Mouse (Mus musculus): ENCODE results near the gene Gripap1.
"Not testable (repeated sequence)": the region's sequence is repeated elsewhere in the genome, so short reads cannot be mapped to it uniquely, and the experiment has no call there.

The Gripap1 gene

DNA sequence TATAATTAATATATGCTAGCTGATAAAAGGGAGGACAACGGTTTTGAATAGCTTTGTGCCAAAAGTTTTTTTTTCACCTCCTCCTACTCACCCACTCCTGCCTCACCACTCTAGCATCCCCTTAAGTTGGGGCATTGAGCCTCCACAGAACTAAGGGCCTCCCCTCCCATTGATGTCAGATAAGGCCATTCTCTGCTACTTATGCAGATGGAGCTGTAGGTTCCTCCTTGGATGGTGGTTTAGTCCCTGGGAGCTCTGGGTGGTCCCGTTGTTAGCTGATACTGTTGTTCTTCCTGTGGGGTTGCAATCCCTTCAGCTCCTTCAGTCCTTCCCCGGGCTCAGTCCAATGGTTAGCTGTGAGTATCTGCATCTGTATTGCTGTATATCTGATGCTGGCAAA, 10.3 kb upstream of the Gripap1 start:
- no peak for DNase-seq

DNA sequence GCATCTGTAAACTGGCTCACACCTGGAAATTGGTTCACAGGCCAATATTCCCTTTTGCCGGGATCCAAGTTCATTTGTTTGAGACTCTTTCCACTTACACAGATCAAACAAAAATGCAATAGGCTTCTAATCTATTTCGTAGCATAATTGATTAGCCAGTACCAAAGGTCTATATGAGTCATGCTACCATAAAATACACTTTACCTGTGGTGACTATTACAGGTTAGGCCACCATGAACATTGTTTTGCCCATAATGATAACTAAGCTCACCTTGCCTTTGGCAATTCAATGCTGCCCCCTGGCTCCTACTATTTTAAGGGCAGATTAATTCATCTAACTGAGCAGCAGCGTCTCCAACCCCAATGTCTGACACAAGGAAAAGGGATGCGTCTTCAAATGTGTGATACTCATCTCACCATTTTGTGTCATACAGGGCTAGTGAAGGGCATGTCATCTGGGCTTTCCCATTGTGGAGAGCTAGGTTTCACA, 6.9 kb upstream of the Gripap1 start:
- no peak for DNase-seq

DNA sequence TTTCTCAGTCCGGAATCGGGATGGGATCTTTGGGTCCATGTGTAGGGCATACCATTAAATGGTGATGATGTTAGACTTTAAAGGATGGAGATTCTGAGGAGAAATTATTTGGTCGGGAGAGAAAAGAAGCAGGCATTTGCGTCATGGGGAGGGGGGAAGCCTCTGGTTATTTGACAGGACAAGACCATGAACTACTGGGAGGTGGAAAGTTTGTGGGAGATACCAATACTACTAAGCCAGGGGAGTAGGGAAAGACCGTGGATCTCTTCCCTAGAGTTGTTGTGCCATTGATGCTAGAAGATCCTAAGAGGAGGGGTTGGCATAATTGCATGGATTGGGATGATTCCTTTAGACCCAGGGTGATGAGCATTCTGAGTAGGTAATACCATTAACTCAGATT, 744 bp downstream of the Gripap1 start:
- no peak for DNase-seq

DNA sequence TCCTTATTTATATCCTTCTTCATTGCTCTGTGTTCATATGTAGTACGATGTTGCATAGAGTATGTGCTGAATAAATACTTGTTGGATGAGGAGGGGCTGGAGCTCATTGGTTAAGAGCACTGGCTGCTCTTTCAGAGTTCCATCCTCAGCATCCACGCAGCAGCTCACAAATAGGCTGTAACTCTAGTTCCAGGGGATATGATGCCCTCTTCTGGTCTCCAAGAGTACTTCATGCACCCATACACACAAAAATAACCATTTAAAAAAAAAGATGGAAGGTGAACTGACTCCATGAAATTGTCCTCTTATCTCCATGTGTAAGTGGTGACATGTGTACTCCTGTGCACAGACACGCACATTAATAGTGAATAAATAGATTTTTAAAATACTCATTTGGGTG, 3.8 kb downstream of the Gripap1 start:
- DNase-seq = peak; percentile 11

DNA sequence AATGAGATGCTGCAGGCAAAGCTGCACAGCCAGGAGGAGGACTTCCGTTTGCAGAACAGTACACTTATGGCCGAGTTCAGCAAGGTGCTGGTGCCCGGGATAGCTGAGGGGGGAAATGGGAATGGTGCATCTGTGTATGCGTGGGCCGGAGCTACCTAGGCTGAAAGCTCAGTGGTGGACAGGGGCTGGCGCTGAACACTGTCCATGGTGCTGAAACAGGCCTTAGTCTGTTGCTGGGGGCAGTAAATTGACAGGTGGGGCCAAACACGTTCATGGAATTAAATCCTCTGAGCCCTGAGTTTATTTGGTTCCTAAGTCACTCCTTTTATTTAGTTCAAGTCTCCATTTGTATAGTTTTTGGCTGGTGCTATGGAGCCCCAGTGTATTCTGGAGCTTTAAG, 5.5 kb downstream of the Gripap1 start:
- DNase-seq = peak; percentile 30

DNA sequence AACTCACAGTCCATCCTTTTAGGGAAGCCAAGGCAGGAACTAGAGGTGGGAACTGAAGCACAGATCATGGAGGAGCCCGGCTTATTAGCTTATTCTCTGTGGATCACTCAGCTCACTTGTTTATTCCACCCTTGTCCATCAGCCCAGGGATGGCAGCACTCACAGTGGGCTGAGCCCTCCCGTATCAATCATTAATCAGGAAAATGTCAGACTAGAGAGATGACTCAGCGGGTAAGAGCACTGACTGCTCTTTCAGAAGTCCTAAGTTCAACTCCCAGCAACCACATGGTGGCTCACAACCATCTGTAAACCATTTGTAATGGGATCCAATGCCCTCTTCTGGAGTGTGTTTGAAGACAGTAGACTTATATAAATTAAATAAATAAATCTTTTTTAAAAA, 7.8 kb downstream of the Gripap1 start:
- DNase-seq = no peak

DNA sequence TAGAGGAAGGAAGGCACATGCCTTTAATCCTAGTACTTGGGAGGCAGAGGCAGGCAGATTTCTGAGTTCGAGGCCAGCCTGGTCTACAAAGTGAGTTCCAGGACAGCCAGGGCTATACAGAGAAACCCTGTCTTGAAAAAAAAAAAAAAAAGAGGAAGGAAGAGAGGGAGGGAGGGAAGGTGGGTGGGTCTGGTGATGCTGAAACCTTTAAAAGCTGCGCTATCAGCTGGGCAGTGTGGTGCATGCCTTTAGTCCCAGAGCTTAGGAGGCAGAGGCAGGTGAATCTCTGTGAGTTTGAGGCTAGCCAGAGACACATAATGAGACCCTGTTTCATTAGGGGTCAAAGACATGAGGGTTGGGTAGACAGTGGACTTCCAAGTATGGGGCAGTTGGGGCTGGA, 12.6 kb downstream of the Gripap1 start:
- DNase-seq = not testable (repeated sequence)

DNA sequence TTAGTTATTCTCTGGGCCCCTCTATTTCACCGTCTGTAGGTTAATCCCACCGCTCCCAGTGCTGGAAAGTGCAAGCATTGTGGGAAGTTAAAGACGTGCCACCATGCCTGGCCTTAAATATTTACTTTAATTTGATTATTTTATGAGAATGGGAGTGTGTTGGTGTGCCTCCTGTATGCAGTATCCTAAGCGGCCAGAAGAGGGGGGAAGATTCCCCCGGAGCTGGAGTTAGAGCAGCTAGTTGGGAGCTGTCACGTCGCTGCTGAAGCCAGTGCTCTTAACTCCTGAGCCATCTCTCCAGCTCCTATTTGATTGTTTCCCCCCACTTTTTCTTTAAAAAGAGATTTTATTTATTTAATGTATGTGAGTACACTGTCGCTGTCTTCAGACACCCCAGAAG, 25.5 kb downstream of the Gripap1 start:
- DNase-seq = peak; percentile 56

DNA sequence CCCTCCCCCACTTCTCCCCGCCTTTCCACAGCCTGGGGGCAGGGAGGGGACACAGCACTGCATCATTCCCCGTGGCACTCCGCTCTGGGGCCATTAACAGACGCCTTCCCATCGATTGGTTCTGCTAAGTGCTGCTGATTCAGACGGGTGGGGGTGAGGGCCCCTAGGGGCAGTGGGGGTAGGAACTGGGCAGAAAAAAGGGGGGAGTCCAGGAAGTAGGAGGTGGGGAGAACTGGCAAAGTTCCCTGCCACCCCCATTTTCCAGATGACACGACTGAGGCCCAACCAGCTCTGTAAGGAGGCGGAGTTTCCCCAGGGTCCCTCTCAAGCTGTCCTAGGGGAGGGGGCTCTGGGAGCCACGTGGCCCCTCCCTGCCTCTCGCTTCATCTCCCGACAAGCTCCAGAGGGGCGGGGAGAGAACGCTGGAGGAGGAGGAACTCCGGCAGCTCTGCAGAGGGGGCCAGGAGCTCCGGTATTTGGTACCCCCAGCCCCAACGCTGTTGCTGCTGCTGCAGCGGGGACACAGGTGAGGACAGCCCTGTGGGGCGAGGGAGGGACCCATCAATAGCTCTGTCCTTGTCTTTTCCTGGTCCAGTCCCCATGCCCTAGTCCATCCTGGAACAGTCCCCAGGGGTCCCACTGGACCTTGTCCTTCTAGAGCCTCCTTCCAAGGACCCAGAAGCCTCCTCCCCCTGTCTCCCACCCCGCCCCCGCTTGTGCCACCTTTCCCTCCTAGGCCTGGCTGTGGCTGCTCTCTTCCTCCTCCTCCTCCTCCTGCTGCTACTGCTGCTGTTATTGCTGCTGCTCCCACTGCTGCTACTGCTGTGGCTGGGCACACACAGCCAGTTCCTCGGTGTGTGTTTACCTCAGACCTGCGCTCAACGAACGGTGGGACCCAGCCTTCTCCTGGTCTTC, 32.6 kb downstream of the Gripap1 start, which contains the start of gene Kcnd1:
Kcnd1 (plus strand) TSS at position 425 of the 915 bp plus-strand sequence.
- peak; percentile 47 for DNase-seq

DNA sequence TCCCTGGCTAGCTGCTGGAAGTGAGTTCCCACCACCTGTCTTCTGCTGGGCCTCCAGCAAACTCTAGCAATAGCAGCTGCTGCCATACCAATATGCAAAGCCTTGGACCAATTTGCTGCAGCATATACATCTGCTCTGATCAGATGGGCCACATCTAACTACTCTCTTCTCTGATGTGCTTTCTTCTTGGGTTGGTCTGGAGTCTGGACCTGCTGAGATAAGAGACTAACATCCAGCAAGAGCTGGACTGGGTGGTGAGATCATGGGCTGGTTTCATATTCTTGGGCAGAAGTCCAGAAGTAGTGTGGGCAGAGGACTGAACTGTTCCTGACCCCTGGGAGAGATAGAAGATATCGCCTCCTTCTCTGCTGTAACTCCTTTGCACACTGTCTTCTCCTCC, 47.6 kb downstream of the Gripap1 start:
- DNase-seq = no peak

DNA sequence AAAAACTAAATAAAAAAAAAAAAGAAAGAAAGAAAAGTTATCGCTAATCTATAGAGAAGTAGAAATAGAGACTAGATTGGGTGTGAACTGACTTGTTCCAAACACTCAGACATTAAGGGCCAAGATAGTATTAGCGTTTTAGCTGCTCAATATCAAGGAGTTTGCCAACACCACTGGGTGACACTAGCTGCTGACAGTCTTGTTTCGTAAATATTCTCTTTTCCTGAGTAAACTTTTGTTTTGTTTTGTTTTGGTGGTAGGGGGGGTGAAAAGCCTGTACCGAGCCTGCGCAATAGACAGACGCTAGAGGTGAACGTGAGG, 51.2 kb downstream of the Gripap1 start:
- DNase-seq = no peak

DNA sequence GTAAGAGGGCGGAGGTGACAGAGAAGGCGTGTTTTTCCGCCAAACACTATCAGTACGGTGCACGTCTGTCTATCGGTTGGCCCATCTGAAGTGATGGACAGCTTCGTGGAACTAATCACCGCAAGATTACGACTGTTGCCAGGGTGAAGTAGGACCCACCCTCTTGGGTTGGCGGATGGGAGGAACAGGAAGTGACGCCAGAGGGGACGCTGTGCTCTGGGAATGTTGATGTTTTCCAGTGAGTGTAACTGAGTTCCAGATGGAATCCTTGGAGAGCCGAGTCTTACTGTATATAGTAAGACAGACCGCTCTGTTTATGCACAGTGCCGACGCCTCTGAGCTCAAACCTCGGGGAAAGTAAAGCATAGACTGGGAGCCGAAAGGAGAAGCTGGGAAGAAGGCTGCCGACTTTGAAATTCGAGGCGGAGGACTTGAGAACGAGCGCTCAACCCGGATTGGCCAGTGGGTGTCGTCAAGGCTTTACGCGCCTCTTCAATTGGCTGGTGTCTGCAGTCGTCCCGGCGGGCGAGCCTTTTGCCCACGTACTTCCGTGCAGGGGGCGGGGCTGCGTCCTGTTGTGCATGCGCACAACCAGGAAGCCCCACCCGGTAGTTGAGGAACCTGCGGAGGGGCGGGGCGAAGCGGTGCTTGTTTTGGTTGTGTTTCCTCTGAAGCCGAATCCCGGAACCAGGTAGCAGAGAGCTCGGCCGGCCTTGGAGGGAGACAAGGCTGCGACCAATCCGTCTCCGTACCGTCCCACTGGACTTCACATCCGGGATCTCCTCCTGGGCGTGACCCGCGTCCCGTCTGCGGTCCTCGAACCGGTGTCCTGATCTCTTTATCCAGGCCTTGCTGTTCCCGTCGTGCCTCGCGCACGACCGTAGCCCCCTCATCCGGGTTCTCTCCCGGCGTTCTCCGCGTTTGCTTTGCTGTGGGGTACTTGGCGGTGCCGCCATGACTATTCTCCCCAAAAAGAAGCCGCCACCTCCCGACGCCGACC, 51.9 kb downstream of the Gripap1 start, which contains the start of gene Otud5:
Otud5 (plus strand) TSS at position 202 of the 1,000 bp plus-strand sequence.
- peak; percentile 96 for DNase-seq

DNA sequence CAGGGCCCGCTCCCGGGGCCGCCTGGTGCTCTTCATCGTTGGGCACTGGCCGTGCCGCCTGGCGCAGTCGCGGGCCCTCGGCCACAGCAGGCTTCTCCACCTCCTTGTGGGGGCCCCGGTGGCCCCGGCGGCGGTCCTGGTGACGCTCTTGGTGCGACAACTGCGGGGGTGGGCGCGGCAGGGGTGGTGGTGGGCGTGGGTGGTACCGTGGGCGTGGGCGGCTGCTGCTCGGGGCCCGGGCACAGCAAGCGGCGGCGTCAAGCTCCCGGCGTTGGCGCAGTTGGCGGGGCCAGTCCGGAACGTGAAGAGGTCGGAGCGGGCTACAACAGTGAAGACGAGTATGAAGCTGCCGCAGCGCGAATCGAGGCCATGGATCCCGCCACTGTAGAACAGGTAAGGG, 52.8 kb downstream of the Gripap1 start:
- DNase-seq = peak; percentile 32

DNA sequence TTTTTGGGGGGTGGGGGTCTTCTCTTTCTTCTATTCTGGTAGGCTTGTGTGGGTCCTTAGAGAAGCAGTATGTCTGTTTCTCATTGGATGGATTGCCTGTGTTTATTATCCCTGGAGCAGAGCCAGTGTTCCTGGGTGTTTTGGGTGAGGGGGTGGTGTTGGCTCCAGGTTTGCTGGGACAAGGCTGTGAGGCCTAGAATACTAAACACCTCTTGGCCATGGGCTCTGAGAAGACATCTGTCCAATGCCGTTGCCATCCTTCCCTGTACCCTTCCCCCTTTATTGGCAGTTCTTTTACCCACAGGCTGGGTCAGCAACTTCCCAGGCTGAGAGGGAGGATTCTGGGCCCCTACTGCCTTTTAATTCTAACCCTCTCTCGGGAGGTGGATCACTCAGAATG, 58.3 kb downstream of the Gripap1 start:
- no peak for DNase-seq

DNA sequence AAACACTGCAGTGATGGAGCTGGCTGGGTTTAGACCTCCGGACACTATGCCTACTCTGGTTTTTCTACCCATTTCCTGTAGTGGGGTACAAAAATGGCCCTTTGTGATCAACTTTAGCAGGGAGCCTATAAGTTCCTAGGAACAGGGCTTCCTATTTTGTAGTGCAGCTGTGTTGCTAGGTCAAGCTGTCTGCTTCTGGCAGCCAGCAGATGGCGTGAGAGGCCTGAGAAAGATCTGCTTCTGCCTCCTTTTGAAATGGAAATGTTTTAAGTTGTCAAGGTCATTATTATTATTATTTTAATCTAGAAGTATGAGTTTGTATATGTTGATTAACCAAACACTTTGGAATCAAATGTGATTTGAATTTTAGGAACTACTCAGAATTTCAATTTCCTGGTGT, 65.0 kb downstream of the Gripap1 start:
- DNase-seq = peak; percentile 44

DNA sequence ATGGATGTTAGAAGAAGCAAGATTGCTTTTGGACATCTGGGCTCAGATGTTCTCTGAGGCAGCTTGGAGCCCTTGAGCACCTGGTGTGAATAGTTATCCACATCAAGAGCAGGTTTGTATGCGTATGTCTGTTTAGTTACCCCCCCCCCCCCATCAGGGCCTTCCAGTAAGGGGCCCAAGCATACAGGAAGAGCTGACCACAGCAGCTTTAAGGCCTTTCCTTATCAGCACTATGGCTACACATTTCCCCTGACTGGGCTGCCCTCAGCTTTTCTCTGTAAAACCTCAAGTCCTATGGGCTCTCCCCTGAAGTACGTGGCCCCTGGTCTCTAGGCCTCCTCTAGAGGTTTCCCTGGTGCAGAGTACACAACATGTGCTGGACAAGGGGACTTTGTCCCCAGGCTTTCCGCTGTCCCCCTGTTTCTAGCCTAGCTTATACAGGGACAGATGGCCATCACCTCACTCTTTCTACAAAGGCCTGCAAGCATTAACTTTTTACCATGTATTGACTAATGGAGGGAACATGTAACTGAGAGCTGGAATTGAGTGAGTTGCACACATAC, 69.7 kb downstream of the Gripap1 start:
- DNase-seq = no peak

DNA sequence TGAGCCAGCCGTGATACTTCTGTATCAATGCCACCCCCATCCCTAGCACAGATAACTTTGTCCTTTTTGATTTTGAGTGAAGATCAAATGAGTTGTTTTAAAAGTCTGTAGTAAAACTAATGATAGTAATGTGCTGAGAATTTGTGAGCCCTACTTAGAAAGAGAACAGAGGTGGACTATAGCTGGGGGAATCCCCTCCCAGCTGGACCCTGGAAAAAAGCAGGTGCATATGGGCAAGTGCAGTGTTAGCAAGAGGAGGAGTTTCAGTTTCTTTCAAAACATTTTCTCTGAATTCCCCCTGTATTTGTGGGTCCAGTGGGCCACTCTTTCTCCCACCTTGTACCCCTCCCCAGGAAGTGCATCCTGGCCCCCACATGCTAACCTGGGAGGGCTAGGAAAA, 73.6 kb downstream of the Gripap1 start:
- no peak for DNase-seq

DNA sequence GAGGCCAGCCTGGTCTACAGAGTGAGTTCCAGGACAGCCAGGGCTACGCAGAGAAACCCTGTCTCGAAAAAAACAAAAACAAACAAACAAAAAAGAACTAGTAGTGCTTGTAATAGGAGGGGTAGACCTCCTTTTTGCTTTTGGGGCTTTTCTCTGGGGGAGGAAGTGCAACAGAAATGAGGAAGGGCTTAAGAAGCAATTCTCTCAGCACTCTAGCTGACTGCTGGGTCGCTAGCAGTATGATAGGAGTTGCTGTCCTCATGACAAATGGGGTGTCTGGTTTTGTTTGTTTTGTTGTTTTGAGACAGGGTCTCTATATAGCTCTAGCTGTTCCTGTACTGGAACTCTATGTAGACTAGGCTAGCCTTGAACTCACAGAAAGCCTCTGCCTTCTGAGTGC, 75.0 kb downstream of the Gripap1 start:
- no peak for DNase-seq

DNA sequence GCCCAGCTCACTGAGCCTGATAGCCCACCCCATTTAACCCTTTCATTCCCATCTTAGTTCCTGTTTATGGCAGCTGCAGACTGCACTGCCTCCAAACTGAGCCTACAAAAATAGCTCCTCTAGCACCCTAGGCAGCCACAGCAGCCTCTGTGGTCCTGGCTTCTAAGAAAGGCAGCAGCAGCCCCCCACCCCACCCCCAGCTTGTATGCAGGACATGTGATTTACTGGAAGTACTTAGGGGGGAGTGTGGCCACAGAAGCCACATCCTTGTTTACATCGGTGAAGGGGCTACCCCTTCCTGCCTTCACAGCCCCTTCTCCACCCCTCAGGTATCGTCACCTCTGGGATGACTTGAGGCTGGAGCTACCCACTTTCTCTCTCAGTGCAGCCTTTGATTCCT, 75.8 kb downstream of the Gripap1 start:
- DNase-seq = no peak

DNA sequence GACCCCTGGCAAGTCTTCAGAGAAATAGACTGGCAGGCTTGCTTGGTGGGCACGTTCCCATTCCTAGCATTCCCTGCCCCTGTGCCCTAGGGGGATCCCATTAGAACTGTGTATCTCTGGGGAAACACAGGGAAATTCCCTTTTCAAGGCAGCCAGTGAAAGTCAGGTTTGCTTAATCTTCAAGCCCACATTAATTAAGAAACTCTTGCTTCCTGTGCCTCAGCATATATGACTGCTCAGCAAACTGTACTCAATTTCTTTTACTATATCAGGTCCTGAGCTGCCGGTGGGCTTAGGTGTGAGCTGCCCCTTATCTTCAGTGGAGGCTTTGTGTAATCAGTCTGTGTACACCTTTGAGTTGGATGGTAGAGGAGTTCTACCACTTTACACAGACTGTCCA, 76.2 kb downstream of the Gripap1 start:
- no peak for DNase-seq

DNA sequence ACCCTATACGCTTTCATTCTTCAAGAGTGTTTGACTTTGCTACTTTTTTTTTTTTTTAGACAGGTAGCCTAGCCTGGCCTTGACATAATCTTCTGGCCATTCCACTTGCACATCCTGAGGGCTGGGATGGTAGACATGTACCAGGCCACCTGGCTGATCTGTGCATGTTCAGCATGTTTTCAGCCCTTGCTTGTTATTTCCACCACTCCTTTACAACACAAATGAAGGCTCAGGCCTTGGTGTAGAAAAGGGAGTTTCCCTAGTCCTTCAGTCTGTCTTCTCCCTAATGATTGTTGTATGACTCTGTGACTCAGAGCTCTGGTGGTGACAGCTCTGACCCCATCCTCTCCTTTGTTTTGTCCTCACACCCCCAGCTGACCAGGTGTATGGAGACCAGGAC, 77.6 kb downstream of the Gripap1 start:
- no peak for DNase-seq

DNA sequence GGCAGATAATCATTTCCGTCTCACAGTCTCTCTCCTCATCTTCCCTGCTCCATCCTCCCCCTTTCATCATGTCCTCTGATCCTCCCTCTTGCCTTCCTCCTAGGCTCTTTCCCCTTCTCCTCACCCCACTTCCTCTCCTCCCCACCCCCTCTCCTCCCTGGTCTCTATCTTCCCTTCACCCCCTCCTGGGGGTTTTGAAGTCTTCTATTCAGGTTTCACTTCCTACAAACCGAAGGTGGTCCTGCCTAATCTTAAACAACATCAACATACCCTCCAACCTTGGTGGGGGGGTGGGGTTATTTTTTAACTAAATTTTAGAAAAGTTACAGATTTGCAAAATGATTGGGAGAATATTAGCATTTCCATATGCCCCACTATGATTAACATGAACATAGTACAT, 78.9 kb downstream of the Gripap1 start:
- no peak for DNase-seq

DNA sequence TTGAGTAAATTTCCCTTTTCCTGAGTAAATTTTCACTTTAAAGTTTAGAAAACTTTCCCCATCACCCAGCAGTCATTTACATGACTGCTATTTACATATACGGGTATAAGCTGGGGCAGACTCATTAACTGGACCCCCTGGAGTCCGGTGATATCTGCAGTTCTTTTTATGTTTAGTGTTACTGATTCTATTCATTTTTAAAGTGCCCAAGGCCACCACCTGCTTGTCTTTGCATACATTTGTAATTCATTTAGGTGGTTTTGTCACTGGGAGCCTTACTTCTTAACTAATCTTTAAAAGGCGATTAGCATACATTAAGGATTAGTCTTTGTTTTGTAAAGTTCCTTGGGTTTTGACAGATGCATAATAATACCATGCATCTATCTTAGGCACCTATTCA, 80.3 kb downstream of the Gripap1 start:
- DNase-seq = no peak

Measured in lung, postnatal 10 days (tissue).